In the genomic region with DNA sequence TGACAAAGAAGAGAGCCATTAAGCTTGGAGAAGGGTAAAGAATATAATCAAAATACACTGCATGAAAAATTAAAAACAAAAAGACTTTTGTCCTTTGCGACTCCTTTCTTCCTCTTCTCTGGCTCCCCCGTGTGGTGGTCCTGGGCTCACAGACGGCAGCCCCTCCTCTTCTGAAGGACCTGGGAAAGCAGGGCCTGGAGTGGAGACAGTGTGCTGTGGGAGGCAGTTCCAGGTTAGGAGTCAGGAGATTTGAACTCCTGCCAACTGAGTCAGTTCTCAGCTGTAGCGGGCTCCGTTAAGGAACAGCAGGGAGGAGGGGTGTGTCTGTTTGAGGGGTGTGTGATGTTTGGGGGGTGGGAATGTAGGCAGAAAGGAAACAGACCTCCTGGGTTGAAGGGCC, we compare ENCODE assay signal across 9 mouse cellular contexts. TPM values are rescaled to one million over a fixed set of nuclear protein-coding genes. Genes with fewer than 3 reads are reported as not detected.
A peak's percentile ranks its signal among the peaks of the same experiment; 100 is the strongest.
DNase-seq lines count a peak whose midpoint lies in the region; ATAC-seq and TF ChIP-seq lines count a peak whose summit lies in the region.
"Had no signal": no experiment of that assay in that cellular context is flagged by ENCODE, and none has a peak within 500 bp of the region (broad histone marks: within the 10 kb centered on the region; RNA-seq: fewer than 3 reads in every experiment).

No protein-coding gene starts in this region.

- H3K4me1 ChIP-seq in forebrain, postnatal 0 days (ENCODE audit: insufficient read depth) = no peaks in the 10 kb centered on the region
- H3K4me1 ChIP-seq in intestine, embryonic 14.5 days (replicated peaks; ENCODE audit: control insufficient read depth, insufficient read depth, low read length) = no peaks in the 10 kb centered on the region; the same call in 1 of the 2 replicates
- H3K4me1 ChIP-seq in liver, postnatal 0 days (ENCODE audit: insufficient read depth) = no peaks in the 10 kb centered on the region
- H3K4me1 ChIP-seq in neural tube, embryonic 14.5 days (ENCODE audit: control insufficient read depth, insufficient read depth, low read length) = no peaks in the 10 kb centered on the region

- WGBS in forebrain, postnatal 0 days = 5% methylated on average over 5 of the region's 5 CpGs
- WGBS in intestine, embryonic 14.5 days = 3% methylated on average over 5 of the region's 5 CpGs
- WGBS in liver, postnatal 0 days (ENCODE audit: insufficient replicate concordance) = 12% methylated on average over 5 of the region's 5 CpGs
- 11% methylated on average over 5 of the region's 5 CpGs for WGBS in neural tube, embryonic 14.5 days

- no peak overlapping the region for H3K4me3 ChIP-seq in forebrain, postnatal 0 days (ENCODE audit: low read depth, low read length)
- H3K4me3 ChIP-seq in intestine, embryonic 14.5 days (ENCODE audit: low read depth, low read length) = no peak overlapping the region
- no peak overlapping the region for H3K4me3 ChIP-seq in liver, postnatal 0 days (ENCODE audit: low read depth, low read length)
- H3K4me3 ChIP-seq in neural tube, embryonic 14.5 days (ENCODE audit: low read depth, low read length) = no peak overlapping the region
- H3K4me3 ChIP-seq: embryonic facial prominence, embryonic 15.5 days had no signal

- intact Hi-C loops in left cerebral cortex, postnatal 14 days (cut with DNase I) = loop anchor here (5.0 kb wide), 1 partner anchor 40 kb away; the partner anchor contains the start of gene Rassf5

- TF ChIP-seq EP300 in liver, postnatal 0 days (IDR thresholded peaks at IDR 0.05; ENCODE audit: low read depth) = no peak

- peak; percentile 63; the same call in 1 of the 2 replicates for ATAC-seq in forebrain, postnatal 0 days
- ATAC-seq in intestine, embryonic 14.5 days (replicated peaks; ENCODE audit: low FRiP score, low TSS enrichment, low read depth) = peak; percentile 65; the same call in 1 of the 2 replicates
- ATAC-seq in liver, postnatal 0 days = no peak
- peak; percentile 58; the same call in 1 of the 2 replicates for ATAC-seq in neural tube, embryonic 14.5 days (ENCODE audit: low read depth)

- peak; percentile 55 to 65 for DNase-seq in left cerebral cortex, postnatal 14 days (ENCODE audit: low spot score in 2 of 2)
- DNase-seq in left cerebral cortex, adult 8-10 months (ENCODE audit: low spot score in 2 of 2) = no peak
- DNase-seq in c-Kit-positive CD71-negative TER-119-negative erythroid progenitor cells, embryonic 14.5 days (ENCODE audit: low read depth) = peak; percentile 56
- peak; percentile 70 for DNase-seq in forebrain, postnatal 0 days
- peak; percentile 85 for DNase-seq in intestine, embryonic 14.5 days (ENCODE audit: low spot score)
- DNase-seq in liver, postnatal 0 days = peak; percentile 74
- DNase-seq in testis, postnatal 14 days (ENCODE audit: low spot score) = peak; percentile 42

- H3K9ac ChIP-seq in forebrain, postnatal 0 days = no peak overlapping the region
- no peak overlapping the region for H3K9ac ChIP-seq in intestine, embryonic 14.5 days (ENCODE audit: low read length)
- H3K9ac ChIP-seq in liver, postnatal 0 days (replicated peaks) = no peak overlapping the region
- no peak overlapping the region for H3K9ac ChIP-seq in neural tube, embryonic 14.5 days (replicated peaks; ENCODE audit: low read depth, low read length)
- H3K9ac ChIP-seq: embryonic facial prominence, embryonic 15.5 days had no signal

- no peak overlapping the region for H3K27ac ChIP-seq in forebrain, postnatal 0 days (ENCODE audit: low read depth, low read length)
- no peak overlapping the region for H3K27ac ChIP-seq in intestine, embryonic 14.5 days (ENCODE audit: low read depth)
- no peak overlapping the region for H3K27ac ChIP-seq in liver, postnatal 0 days (ENCODE audit: low read depth)
- no peak overlapping the region for H3K27ac ChIP-seq in neural tube, embryonic 14.5 days (ENCODE audit: low read depth, low read length)
- H3K27ac ChIP-seq: embryonic facial prominence, embryonic 15.5 days had no signal

- no peak overlapping the region for H3K4me2 ChIP-seq in forebrain, postnatal 0 days (ENCODE audit: low read depth)
- H3K4me2 ChIP-seq in intestine, embryonic 14.5 days (ENCODE audit: low read length) = no peak overlapping the region
- no peak overlapping the region for H3K4me2 ChIP-seq in liver, postnatal 0 days (ENCODE audit: low read depth, low read length)
- H3K4me2 ChIP-seq in neural tube, embryonic 14.5 days (ENCODE audit: low read depth, low read length) = no peak overlapping the region
- H3K4me2 ChIP-seq: embryonic facial prominence, embryonic 15.5 days had no signal

- no peaks in the 10 kb centered on the region for H3K9me3 ChIP-seq in forebrain, postnatal 0 days (ENCODE audit: low read length)
- no peaks in the 10 kb centered on the region for H3K9me3 ChIP-seq in intestine, embryonic 14.5 days (ENCODE audit: control insufficient read depth, low read length)
- H3K9me3 ChIP-seq in liver, postnatal 0 days (ENCODE audit: low read length) = no peaks in the 10 kb centered on the region
- H3K9me3 ChIP-seq in neural tube, embryonic 14.5 days (ENCODE audit: control insufficient read depth, low read length) = no peaks in the 10 kb centered on the region
- H3K9me3 ChIP-seq: embryonic facial prominence, embryonic 15.5 days had no signal

- H3K27me3 ChIP-seq in forebrain, postnatal 0 days (ENCODE audit: insufficient read depth, low read length) = no peaks in the 10 kb centered on the region
- no peaks in the 10 kb centered on the region for H3K27me3 ChIP-seq in intestine, embryonic 14.5 days (replicated peaks; ENCODE audit: control insufficient read depth, insufficient read depth, low read length)
- H3K27me3 ChIP-seq in liver, postnatal 0 days (ENCODE audit: insufficient read depth, low read length) = no peaks in the 10 kb centered on the region
- no peaks in the 10 kb centered on the region for H3K27me3 ChIP-seq in neural tube, embryonic 14.5 days (ENCODE audit: control insufficient read depth, insufficient read depth, low read length)
- H3K27me3 ChIP-seq: embryonic facial prominence, embryonic 15.5 days had no signal

- peak; percentile 75 for TF ChIP-seq CTCF in forebrain, postnatal 0 days (IDR thresholded peaks at IDR 0.05; ENCODE audit: low read depth)
- TF ChIP-seq CTCF in liver, postnatal 0 days (IDR thresholded peaks at IDR 0.05; ENCODE audit: low read depth) = peak; percentile 77

- H3K36me3 ChIP-seq in forebrain, postnatal 0 days (ENCODE audit: insufficient read depth) = no peaks in the 10 kb centered on the region
- no peaks in the 10 kb centered on the region for H3K36me3 ChIP-seq in intestine, embryonic 14.5 days (ENCODE audit: control insufficient read depth, insufficient read depth, low read length)
- no peaks in the 10 kb centered on the region for H3K36me3 ChIP-seq in liver, postnatal 0 days (replicated peaks; ENCODE audit: insufficient read depth, low read length)
- no peaks in the 10 kb centered on the region for H3K36me3 ChIP-seq in neural tube, embryonic 14.5 days (ENCODE audit: control insufficient read depth, insufficient read depth, low read length)
- H3K36me3 ChIP-seq: embryonic facial prominence, embryonic 15.5 days had no signal

RNA-seq across cellular contexts. Expression of gene Rassf5, which starts 37.5 kb away (rescaled TPM):
- total RNA-seq in left cerebral cortex, postnatal 14 days (2021) = 10 to 100 TPM; 25.1 to 25.8 TPM
- total RNA-seq in left cerebral cortex, adult 8-10 months (2022) = 10 to 100 TPM; 24.2 to 26.0 (median 25.0) TPM
- 2.2 and 6.7 TPM in 2 replicates for total RNA-seq in forebrain, postnatal 0 days (2014; rRNA removed)
- polyA plus RNA-seq in forebrain, postnatal 0 days (2015; fragmentation: Nextera tagmentation; extraction: Ambion mirVana) = 1.6 and 2.7 TPM in 2 replicates
- polyA plus RNA-seq in intestine, embryonic 14.5 days (2014; fragmentation: Nextera tagmentation; extraction: Ambion mirVana) = 2.7 and 2.9 TPM in 2 replicates
- 7.7 and 8.0 TPM in 2 replicates for polyA plus RNA-seq in liver, postnatal 0 days (2015; fragmentation: Nextera tagmentation; extraction: Ambion mirVana)
- 4.8 and 5.7 TPM in 2 replicates for polyA plus RNA-seq in neural tube, embryonic 14.5 days (2014; fragmentation: Nextera tagmentation; extraction: Ambion mirVana)

RNA-seq across cellular contexts. Expression of gene Eif2d, which starts 54.5 kb away (rescaled TPM):
- 10 to 100 TPM; 35.4 to 39.6 TPM for total RNA-seq in left cerebral cortex, postnatal 14 days (2021)
- total RNA-seq in left cerebral cortex, adult 8-10 months (2022) = 10 to 100 TPM; 33.1 to 38.1 (median 34.4) TPM
- total RNA-seq in forebrain, postnatal 0 days (2014; rRNA removed) = 38.5 and 41.6 TPM in 2 replicates
- polyA plus RNA-seq in forebrain, postnatal 0 days (2015; fragmentation: Nextera tagmentation; extraction: Ambion mirVana) = 49.3 and 49.8 TPM in 2 replicates
- 62.8 and 66.0 TPM in 2 replicates for polyA plus RNA-seq in intestine, embryonic 14.5 days (2014; fragmentation: Nextera tagmentation; extraction: Ambion mirVana)
- 18.2 and 19.0 TPM in 2 replicates for polyA plus RNA-seq in liver, postnatal 0 days (2015; fragmentation: Nextera tagmentation; extraction: Ambion mirVana)
- 54.8 and 58.7 TPM in 2 replicates for polyA plus RNA-seq in neural tube, embryonic 14.5 days (2014; fragmentation: Nextera tagmentation; extraction: Ambion mirVana)

Comparison
In these comparisons a context has a peak if more than half of its experiments do, and no peak if none do; other contexts are left out.
1. DNase-seq: peak in left cerebral cortex, postnatal 14 days (2 of 2), c-Kit-positive CD71-negative TER-119-negative erythroid progenitor cells, embryonic 14.5 days (single experiment), forebrain, postnatal 0 days (single experiment), intestine, embryonic 14.5 days (single experiment), liver, postnatal 0 days (single experiment) and testis, postnatal 14 days (single experiment); none in left cerebral cortex, adult 8-10 months (0 of 2).